Comparison of ENCODE assay signal across 9 mouse cellular contexts in genomic region chr12:16800959-16801315, GRCm38 (mm10). TPM values are rescaled to one million over a fixed set of nuclear protein-coding genes. Genes with fewer than 3 reads are reported as not detected.
DNase-seq lines count a peak whose midpoint lies in the region; ATAC-seq and TF ChIP-seq lines count a peak whose summit lies in the region.
"Had no signal": no experiment of that assay in that cellular context is flagged by ENCODE, and none has a peak within 500 bp of the region (broad histone marks: within the 10 kb centered on the region; RNA-seq: fewer than 3 reads in every experiment).

No protein-coding gene starts in this region.

- 2% methylated on average over 12 of the region's 12 CpGs for WGBS in heart, embryonic 16.5 days
- WGBS in intestine, embryonic 15.5 days = 1% methylated on average over 12 of the region's 12 CpGs
- 2% methylated on average over 11 of the region's 12 CpGs for WGBS in midbrain, postnatal 0 days

- H3K27me3 ChIP-seq in heart, embryonic 16.5 days (ENCODE audit: control insufficient read depth, insufficient read depth, low read length) = peaks cover 12% of the 10 kb centered on the region; the same call in 1 of the 2 replicates
- no peaks in the 10 kb centered on the region for H3K27me3 ChIP-seq in intestine, embryonic 15.5 days (replicated peaks)
- H3K27me3 ChIP-seq in midbrain, postnatal 0 days (ENCODE audit: insufficient read depth, low read length) = no peaks in the 10 kb centered on the region

- TF ChIP-seq CTCF in midbrain, postnatal 0 days (IDR thresholded peaks at IDR 0.05) = no peak

- peak overlapping the region; percentile 97 for H3K4me2 ChIP-seq in heart, embryonic 16.5 days (ENCODE audit: low read depth, low read length)
- H3K4me2 ChIP-seq in intestine, embryonic 15.5 days (replicated peaks) = peak overlapping the region; percentile 91
- H3K4me2 ChIP-seq in midbrain, postnatal 0 days (ENCODE audit: low read depth, low read length, poor library complexity, severe bottlenecking) = peak overlapping the region; percentile 93

- H3K4me1 ChIP-seq in heart, embryonic 16.5 days (ENCODE audit: control insufficient read depth, insufficient read depth, low read length) = peaks cover 2% of the 10 kb centered on the region
- H3K4me1 ChIP-seq in intestine, embryonic 15.5 days (replicated peaks) = no peaks in the 10 kb centered on the region; the same call in 1 of the 2 replicates
- no peaks in the 10 kb centered on the region for H3K4me1 ChIP-seq in midbrain, postnatal 0 days (ENCODE audit: insufficient read depth, low read length)

- DNase-seq in heart, postnatal 25 days (ENCODE audit: low spot score) = no peak
- peak; percentile 75 for DNase-seq in embryo, embryonic 11 days
- DNase-seq in midbrain, postnatal 0 days (ENCODE audit: low spot score) = no peak
- no peak for DNase-seq in cerebellum, adult 18-20 months
- DNase-seq in layer of hippocampus, postnatal 14 days (ENCODE audit: low spot score in 2 of 2) = no peak

- H3K36me3 ChIP-seq in heart, embryonic 16.5 days (ENCODE audit: control insufficient read depth, insufficient read depth) = no peaks in the 10 kb centered on the region
- no peaks in the 10 kb centered on the region for H3K36me3 ChIP-seq in intestine, embryonic 15.5 days
- H3K36me3 ChIP-seq in midbrain, postnatal 0 days (ENCODE audit: insufficient read depth, low read length) = no peaks in the 10 kb centered on the region
- H3K36me3 ChIP-seq: G1E had no signal

- H3K4me3 ChIP-seq in heart, embryonic 16.5 days (ENCODE audit: low read length) = peak overlapping the region; percentile 62
- H3K4me3 ChIP-seq in intestine, embryonic 15.5 days (replicated peaks) = peak overlapping the region; percentile 60
- H3K4me3 ChIP-seq in midbrain, postnatal 0 days (ENCODE audit: low read depth, low read length) = peak overlapping the region; percentile 56

- intact Hi-C loops in heart, postnatal 25 days (cut with DNase I) = loop anchor here (5.0 kb wide), 1 partner anchor 234 kb away; no protein-coding TSS in a partner anchor

- no peaks in the 10 kb centered on the region for H3K9me3 ChIP-seq in heart, embryonic 16.5 days (replicated peaks; ENCODE audit: control insufficient read depth, low read length)
- H3K9me3 ChIP-seq in intestine, embryonic 15.5 days = no peaks in the 10 kb centered on the region
- no peaks in the 10 kb centered on the region for H3K9me3 ChIP-seq in midbrain, postnatal 0 days (ENCODE audit: low read length)
- H3K9me3 ChIP-seq: G1E had no signal

- no peak for ATAC-seq in heart, embryonic 16.5 days (replicated peaks; ENCODE audit: extremely low read depth, insufficient read depth, low FRiP score)
- peak; percentile 83 for ATAC-seq in intestine, embryonic 15.5 days
- ATAC-seq in midbrain, postnatal 0 days (ENCODE audit: low FRiP score) = peak; percentile 57; the same call in 1 of the 2 replicates
- ATAC-seq in frontal cortex, adult (ENCODE audit: low TSS enrichment) = no peak

- H3K9ac ChIP-seq in heart, embryonic 16.5 days (ENCODE audit: low read length) = peak overlapping the region; percentile 46
- peak overlapping the region; percentile 56 for H3K9ac ChIP-seq in intestine, embryonic 15.5 days
- H3K9ac ChIP-seq in midbrain, postnatal 0 days (replicated peaks; ENCODE audit: low read length, poor library complexity, severe bottlenecking) = peak overlapping the region; percentile 55

- no peak overlapping the region for H3K27ac ChIP-seq in heart, embryonic 16.5 days (ENCODE audit: low read length)
- peak overlapping the region; percentile 56; the same call in 1 of the 2 replicates for H3K27ac ChIP-seq in intestine, embryonic 15.5 days
- H3K27ac ChIP-seq in midbrain, postnatal 0 days (ENCODE audit: low read depth, low read length) = no peak overlapping the region

RNA-seq across cellular contexts. Expression of gene Greb1, which starts 0.3 kb away (rescaled TPM):
- 0.38 and 0.82 TPM in 2 replicates for polyA plus RNA-seq in heart, embryonic 16.5 days (2015; fragmentation: Nextera tagmentation; extraction: Ambion mirVana)
- total RNA-seq in heart, postnatal 25 days (2021) = under 1 TPM; 0.31 TPM
- polyA plus RNA-seq in intestine, embryonic 15.5 days (2015; fragmentation: Nextera tagmentation; extraction: Ambion mirVana) = 5.1 and 5.7 TPM in 2 replicates
- 1.3 and 3.7 TPM in 2 replicates for total RNA-seq in midbrain, postnatal 0 days (2014; rRNA removed)
- polyA plus RNA-seq in midbrain, postnatal 0 days (2015; fragmentation: Nextera tagmentation; extraction: Ambion mirVana) = 0.39 and 0.43 TPM in 2 replicates
- total RNA-seq in layer of hippocampus, postnatal 14 days (2021) = 1 to 10 TPM in 1 of 2 experiments, under 1 TPM in 1; 0.62 to 1.1 TPM
- polyA plus RNA-seq: G1E had no signal

RNA-seq across cellular contexts. Expression of gene E2f6, which starts 9.8 kb away (rescaled TPM):
- polyA plus RNA-seq in heart, embryonic 16.5 days (2015; fragmentation: Nextera tagmentation; extraction: Ambion mirVana) = 43.5 and 45.5 TPM in 2 replicates
- total RNA-seq in heart, postnatal 25 days (2021) = 10 to 100 TPM; 67.2 to 69.3 TPM
- polyA plus RNA-seq in intestine, embryonic 15.5 days (2015; fragmentation: Nextera tagmentation; extraction: Ambion mirVana) = 37.6 and 39.6 TPM in 2 replicates
- 15.8 and 23.1 TPM in 2 replicates for total RNA-seq in midbrain, postnatal 0 days (2014; rRNA removed)
- 17.1 and 19.3 TPM in 2 replicates for polyA plus RNA-seq in midbrain, postnatal 0 days (2015; fragmentation: Nextera tagmentation; extraction: Ambion mirVana)
- 10 to 100 TPM; 22.6 to 27.3 TPM for total RNA-seq in layer of hippocampus, postnatal 14 days (2021)

Comparison
In these comparisons a context has a peak if more than half of its experiments do, and no peak if none do; other contexts are left out.
1. ATAC-seq: peak in intestine, embryonic 15.5 days (single experiment) and midbrain, postnatal 0 days (single experiment); none in heart, embryonic 16.5 days (single experiment) and frontal cortex, adult (single experiment).
2. Peak in every context shown above with its lines, with median percentiles within 50 percentile points of each other: H3K4me2 ChIP-seq, H3K4me3 ChIP-seq and H3K9ac ChIP-seq.